Mouse (Mus musculus) embryonic facial prominence, embryonic 12.5 days (tissue): ENCODE data around the gene Srgap3. TPM values are rescaled to one million over a fixed set of nuclear protein-coding genes. Genes with fewer than 3 reads are reported as not detected.
A peak's percentile ranks its signal among the peaks of the same experiment; 100 is the strongest.

Experiments used
- ATAC-seq: fragments of 200-750 bp; cut with Nextera tagmentation; 2 replicates; pipeline ENCODE4 v1.8.0; 2017; ENCODE audit not compliant: insufficient number of reproducible peaks, insufficient read depth, low FRiP score, low TSS enrichment
- H3K27ac ChIP-seq: fragments of 300-500 bp; sonication (generic); 2 replicates; pipeline ENCODE4 v1.5.1; 2016; ENCODE audit warnings: mild to moderate bottlenecking
- H3K27me3 ChIP-seq: fragments of 300-500 bp; sonication (generic); 2 replicates; pipeline ENCODE4 v1.6.1; 2016; ENCODE audit warnings: mild to moderate bottlenecking, moderate library complexity
- H3K36me3 ChIP-seq: fragments of 300-500 bp; sonication (generic); 2 replicates; pipeline ENCODE4 v1.6.1; 2016; ENCODE audit warnings: mild to moderate bottlenecking
- H3K4me1 ChIP-seq: fragments of 300-500 bp; sonication (generic); 2 replicates; pipeline ENCODE4 v1.6.1; 2016
- H3K4me2 ChIP-seq: fragments of 300-500 bp; sonication (generic); replicated peaks from 2 replicates; pipeline ENCODE4 v1.6.1; 2016; ENCODE audit warnings: mild to moderate bottlenecking, moderate library complexity
- H3K4me3 ChIP-seq: fragments of 300-500 bp; sonication (generic); 2 replicates; pipeline ENCODE4 v1.5.1; 2016; ENCODE audit warnings: mild to moderate bottlenecking
- H3K9ac ChIP-seq: fragments of 300-500 bp; sonication (generic); 2 replicates; pipeline ENCODE4 v1.6.1; 2016; ENCODE audit warnings: mild to moderate bottlenecking, moderate library complexity
- H3K9me3 ChIP-seq: fragments of 300-500 bp; sonication (generic); 2 replicates; pipeline ENCODE4 v1.6.1; 2016; ENCODE audit warnings: mild to moderate bottlenecking, moderate library complexity
- WGBS: fragments of 180-500 bp; shearing (Covaris S2); methylation state at CpG from one replicate; pipeline ENCODE4 v1.1.7; 2016; 5-methylcytosine and 5-hydroxymethylcytosine counted together
- polyA plus RNA-seq: library from polyadenylated mRNA; unstranded; fragments of >200 nt; fragmentation: Nextera tagmentation; extraction: Ambion mirVana; gene quantifications from 2 replicates; pipeline ENCODE4 v1.2.1, GENCODE M21; 2016

The Srgap3 gene
- polyA plus RNA-seq, 1 experiment from 2014 or later: 8.9 TPM

DNA sequence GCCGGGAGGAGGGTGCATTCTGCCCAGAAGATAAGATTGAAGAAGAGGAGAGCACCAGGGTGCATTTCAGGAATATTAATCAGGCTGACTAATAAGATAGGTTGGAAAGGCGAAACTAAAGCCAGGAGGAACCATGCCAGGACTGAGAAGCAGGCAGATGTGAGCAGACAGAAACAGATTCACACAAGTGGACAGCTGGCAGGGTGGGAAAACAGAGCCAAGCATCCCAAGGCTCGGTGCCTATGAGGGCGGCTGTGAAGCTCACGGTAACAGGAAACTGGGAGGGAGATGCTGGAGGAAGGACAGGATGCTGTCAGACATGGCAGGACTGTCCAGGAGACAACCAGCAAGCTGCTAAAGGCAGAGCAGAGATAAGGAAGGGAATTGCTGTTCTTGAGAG, 96.3 kb downstream of the Srgap3 start:
- Histone ChIP-seq H3K27me3 (no peaks in the 10 kb centered on the region), H3K9me3 (no peaks in the 10 kb centered on the region), H3K4me2 (no peak overlapping the region), H3K4me1 (0 out of 2 replicates have a peak, but pooled peaks cover 3% of the 10 kb centered on the region), H3K4me3 (no peak overlapping the region), H3K27ac (no peak overlapping the region), H3K9ac (no peak overlapping the region), H3K36me3 (no peaks in the 10 kb centered on the region)
- WGBS: 70% methylated on average over 5 of the region's 5 CpGs
- no peak for ATAC-seq

DNA sequence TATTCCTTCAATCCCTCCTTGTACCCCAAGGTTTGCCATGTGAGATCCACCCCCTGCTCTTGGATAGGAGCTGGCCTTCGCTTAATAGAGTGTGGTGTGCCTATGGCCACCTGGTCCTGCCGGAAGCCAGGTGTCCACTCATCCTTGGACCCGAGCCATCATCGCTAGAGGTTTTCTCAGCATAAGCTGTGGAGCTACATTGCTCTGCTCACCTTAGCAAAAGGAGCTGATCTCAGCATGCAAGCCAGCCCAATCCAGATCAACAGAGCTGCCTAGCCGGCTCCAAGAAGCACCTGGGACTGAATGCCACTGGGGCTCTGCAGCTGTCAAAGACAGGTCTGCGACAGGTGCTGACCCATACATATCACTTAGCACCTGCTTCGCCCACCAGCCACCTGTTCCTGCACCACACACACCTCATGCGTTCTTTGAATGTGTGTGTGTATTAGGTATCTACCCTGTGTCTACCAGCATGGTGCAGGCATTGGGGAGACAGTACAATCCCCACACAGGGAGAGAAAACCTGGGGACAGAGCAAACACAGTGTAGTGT, 98.4 kb downstream of the Srgap3 start:
- no peaks in the 10 kb centered on the region for H3K36me3 ChIP-seq
- no peaks in the 10 kb centered on the region for H3K27me3 ChIP-seq
- 0 out of 2 replicates have a peak, but pooled peaks cover 3% of the 10 kb centered on the region for H3K4me1 ChIP-seq
- no peak overlapping the region for H3K4me2 ChIP-seq
- H3K9me3 ChIP-seq: no peaks in the 10 kb centered on the region
- ATAC-seq: no peak
- H3K27ac ChIP-seq: no peak overlapping the region
- 90% methylated on average over 8 of the region's 8 CpGs for WGBS
- no peak overlapping the region for H3K9ac ChIP-seq
- no peak overlapping the region for H3K4me3 ChIP-seq

DNA sequence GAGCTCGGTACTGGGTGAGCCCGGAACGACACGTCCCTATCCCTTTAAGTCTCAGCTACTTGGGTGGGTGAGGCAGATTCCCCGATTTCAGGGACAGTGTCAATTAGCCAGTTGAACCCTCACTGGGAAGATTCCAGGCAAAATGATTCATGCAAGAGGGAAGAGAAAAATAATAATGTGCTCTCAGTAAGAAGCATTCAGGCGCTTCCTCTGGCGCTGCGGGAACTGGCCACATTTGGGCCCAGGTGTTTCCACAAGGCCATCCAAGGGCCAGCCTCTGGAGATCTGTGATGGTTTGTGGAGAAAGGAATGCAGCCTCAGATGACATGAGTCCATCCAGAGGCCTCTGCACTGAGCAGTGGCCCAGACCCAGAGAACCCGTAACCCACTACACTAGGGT, 100.2 kb downstream of the Srgap3 start:
- no peak overlapping the region for H3K4me2 ChIP-seq
- no peak for ATAC-seq
- no peaks in the 10 kb centered on the region for H3K9me3 ChIP-seq
- H3K9ac ChIP-seq: no peak overlapping the region
- no peaks in the 10 kb centered on the region for H3K4me1 ChIP-seq
- H3K27ac ChIP-seq: no peak overlapping the region
- H3K27me3 ChIP-seq: no peaks in the 10 kb centered on the region
- WGBS: 92% methylated on average over 9 of the region's 9 CpGs
- H3K4me3 ChIP-seq: no peak overlapping the region
- H3K36me3 ChIP-seq: no peaks in the 10 kb centered on the region

DNA sequence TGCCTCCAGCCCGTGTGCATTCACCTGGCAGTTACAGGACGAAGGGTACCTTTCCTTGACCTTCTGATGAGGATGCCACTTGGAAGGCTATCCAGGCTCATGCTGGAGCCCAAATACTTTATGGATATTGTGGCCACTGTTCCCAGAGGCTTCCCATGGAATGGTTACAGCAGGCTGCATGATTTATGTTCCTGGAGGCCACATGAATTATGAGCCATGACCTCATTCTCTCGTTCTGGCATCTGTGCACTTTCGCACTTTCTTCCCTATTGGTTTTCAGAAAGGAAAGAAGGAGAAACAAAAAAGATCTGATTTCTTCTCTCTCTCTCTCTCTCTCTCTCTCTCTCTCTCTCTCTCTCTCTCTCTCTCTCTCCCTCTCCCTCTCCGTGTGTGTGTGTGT, 104.6 kb downstream of the Srgap3 start:
- Histone ChIP-seq H3K27me3 (no peaks in the 10 kb centered on the region), H3K4me1 (no peaks in the 10 kb centered on the region), H3K27ac (0 out of 2 replicates have a peak overlapping the region, but pooled peaks have one; percentile 14), H3K4me2 (no peak overlapping the region), H3K9ac (no peak overlapping the region), H3K36me3 (no peaks in the 10 kb centered on the region), H3K9me3 (no peaks in the 10 kb centered on the region), H3K4me3 (no peak overlapping the region)
- 66% methylated on average over 4 of the region's 5 CpGs for WGBS
- no peak for ATAC-seq

DNA sequence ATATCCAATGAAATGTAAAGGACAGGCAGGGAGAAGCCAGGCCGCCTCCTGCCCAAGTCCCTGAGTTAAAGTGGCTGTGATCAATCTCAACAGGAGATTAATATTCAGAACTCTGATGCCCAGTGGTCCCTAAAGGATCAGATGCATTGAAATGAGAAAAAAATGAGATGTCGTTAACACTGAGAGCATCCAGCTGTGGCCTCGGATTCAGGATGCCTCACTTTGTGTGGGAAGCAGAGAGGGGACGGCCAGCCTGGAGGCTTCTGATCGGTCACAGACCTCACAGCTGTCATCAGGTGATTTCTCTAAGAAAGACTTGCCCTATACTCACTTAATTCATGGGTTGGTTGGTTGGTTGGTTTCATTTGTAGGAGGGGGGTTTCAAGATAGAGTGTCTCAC, 106.7 kb downstream of the Srgap3 start:
- 73% methylated on average over 5 of the region's 5 CpGs for WGBS
- Histone ChIP-seq H3K4me1 (no peaks in the 10 kb centered on the region), H3K9ac (no peak overlapping the region), H3K36me3 (no peaks in the 10 kb centered on the region), H3K27ac (no peak overlapping the region), H3K4me3 (no peak overlapping the region), H3K9me3 (no peaks in the 10 kb centered on the region), H3K4me2 (no peak overlapping the region), H3K27me3 (no peaks in the 10 kb centered on the region)
- ATAC-seq: no peak

DNA sequence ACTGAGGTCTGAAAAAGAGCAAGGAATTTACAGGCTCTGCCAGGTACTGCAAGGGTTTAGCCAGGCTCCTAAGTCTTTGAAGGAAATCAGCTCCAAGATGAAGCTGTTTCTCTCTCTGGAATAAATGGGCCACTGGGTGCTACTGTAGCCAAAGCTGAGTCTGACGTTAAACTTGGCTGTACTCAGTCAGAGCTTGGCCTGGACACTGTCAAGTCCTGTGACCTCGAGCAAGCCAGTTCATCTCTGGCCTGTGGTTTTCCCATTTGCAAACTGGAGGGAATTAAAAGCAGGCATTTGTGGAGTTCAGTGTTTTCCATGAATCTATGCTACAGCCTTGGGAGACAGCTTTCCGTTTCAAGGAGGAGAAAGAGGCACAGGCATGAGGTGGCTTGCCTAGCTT, 107.7 kb downstream of the Srgap3 start:
- ATAC-seq: no peak
- no peak overlapping the region for H3K4me3 ChIP-seq
- H3K36me3 ChIP-seq: no peaks in the 10 kb centered on the region
- 70% methylated on average over 3 of the region's 3 CpGs for WGBS
- no peak overlapping the region for H3K9ac ChIP-seq
- no peak overlapping the region for H3K27ac ChIP-seq
- no peak overlapping the region for H3K4me2 ChIP-seq
- H3K9me3 ChIP-seq: no peaks in the 10 kb centered on the region
- no peaks in the 10 kb centered on the region for H3K4me1 ChIP-seq
- no peaks in the 10 kb centered on the region for H3K27me3 ChIP-seq

DNA sequence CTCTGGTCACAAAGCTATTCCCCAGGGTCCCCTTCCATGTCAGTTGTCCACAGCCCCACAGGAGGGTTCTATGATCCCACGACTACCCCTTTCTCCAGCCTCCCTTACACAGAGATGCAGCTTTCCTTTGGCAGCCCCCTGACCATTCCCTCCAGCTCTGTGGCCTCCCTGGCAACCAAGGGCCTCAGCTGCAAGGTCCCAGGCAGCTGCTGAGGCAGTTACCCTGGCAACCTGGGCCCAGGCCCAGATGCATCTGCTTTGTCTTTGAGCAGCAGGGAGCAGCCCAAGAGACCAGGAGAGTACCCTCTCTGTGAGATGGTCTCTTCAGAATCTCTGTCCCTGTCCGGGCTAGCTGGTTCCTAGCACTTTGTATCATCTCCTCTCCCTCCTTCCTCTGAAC, 108.2 kb downstream of the Srgap3 start:
- no peak for ATAC-seq
- WGBS: 52% methylated on average over 2 of the region's 2 CpGs
- no peak overlapping the region for H3K4me2 ChIP-seq
- no peak overlapping the region for H3K4me3 ChIP-seq
- no peaks in the 10 kb centered on the region for H3K27me3 ChIP-seq
- peaks cover 4% of the 10 kb centered on the region for H3K4me1 ChIP-seq
- no peak overlapping the region for H3K9ac ChIP-seq
- no peaks in the 10 kb centered on the region for H3K9me3 ChIP-seq
- no peak overlapping the region for H3K27ac ChIP-seq
- no peaks in the 10 kb centered on the region for H3K36me3 ChIP-seq

DNA sequence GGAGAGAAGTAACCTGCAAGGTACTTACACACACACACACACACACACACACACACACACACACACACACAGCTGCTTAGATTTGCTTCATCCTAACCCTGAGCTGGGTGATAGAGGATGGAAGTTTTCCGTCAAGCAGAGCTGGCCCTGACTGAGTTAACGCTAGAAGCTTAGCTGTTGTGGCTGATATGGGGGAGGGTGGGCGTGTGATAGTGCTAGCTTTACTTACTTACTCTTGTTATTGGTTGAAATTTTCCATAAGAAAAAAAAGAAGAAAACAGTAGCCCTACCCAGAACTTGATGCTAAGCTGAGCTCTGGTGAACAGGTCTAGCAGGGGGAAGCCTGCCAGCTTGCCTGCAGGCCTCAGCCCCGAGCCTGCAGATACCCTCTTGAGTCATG, 110.4 kb downstream of the Srgap3 start:
- Histone ChIP-seq H3K9me3 (no peaks in the 10 kb centered on the region), H3K4me3 (no peak overlapping the region), H3K27me3 (no peaks in the 10 kb centered on the region), H3K36me3 (no peaks in the 10 kb centered on the region), H3K27ac (no peak overlapping the region), H3K4me1 (peaks cover 7% of the 10 kb centered on the region), H3K4me2 (no peak overlapping the region), H3K9ac (no peak overlapping the region)
- WGBS: 86% methylated on average over 4 of the region's 4 CpGs
- no peak for ATAC-seq

DNA sequence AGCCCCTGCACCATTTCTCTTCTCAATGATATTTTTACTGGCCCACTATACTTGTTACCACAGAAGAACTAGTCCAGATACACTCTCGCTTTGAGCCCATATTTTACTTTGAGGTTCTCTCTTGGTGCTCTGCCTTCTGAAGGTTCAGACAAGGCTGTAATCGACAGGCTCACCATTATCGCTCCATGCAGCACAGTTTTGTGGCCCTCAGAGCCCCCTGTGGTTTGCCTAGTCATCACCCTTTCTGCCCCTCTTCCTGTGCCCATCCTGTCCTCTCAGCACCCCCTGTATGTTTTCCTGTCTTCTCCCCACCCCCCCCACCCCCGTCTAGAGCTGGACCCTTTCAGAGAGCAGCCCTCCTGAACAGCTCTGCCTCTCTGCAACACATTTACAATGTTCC, 111.7 kb downstream of the Srgap3 start:
- no peak for ATAC-seq
- 78% methylated on average over 4 of the region's 4 CpGs for WGBS
- Histone ChIP-seq H3K4me2 (no peak overlapping the region), H3K27me3 (no peaks in the 10 kb centered on the region), H3K4me1 (peaks cover 7% of the 10 kb centered on the region), H3K9ac (no peak overlapping the region), H3K27ac (no peak overlapping the region), H3K36me3 (no peaks in the 10 kb centered on the region), H3K4me3 (no peak overlapping the region), H3K9me3 (no peaks in the 10 kb centered on the region)

DNA sequence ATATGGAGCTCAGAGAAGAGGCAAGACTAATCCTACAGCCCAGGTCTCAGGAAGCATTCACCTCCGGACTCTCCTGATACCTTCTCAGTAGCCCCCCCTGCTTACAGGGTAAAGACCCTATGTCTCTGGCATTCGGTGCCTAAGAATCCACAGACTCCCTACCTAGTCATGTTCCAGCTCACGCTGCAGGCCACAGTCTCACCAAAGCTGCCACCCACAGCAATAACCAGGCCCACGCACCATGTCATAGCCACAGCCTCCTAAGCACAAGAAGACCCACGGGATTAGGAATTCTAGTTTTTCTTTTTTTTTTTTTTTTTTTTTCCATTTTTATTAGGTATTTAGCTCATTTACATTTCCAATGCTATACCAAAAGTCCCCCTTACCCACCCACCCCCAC, 112.6 kb downstream of the Srgap3 start:
- Histone ChIP-seq H3K27ac (0 out of 2 replicates have a peak overlapping the region, but pooled peaks have one; percentile 9), H3K9me3 (no peaks in the 10 kb centered on the region), H3K4me2 (no peak overlapping the region), H3K4me1 (peaks cover 7% of the 10 kb centered on the region), H3K36me3 (no peaks in the 10 kb centered on the region), H3K27me3 (no peaks in the 10 kb centered on the region), H3K4me3 (no peak overlapping the region), H3K9ac (no peak overlapping the region)
- ATAC-seq: no peak
- WGBS: 89% methylated on average over 5 of the region's 5 CpGs

DNA sequence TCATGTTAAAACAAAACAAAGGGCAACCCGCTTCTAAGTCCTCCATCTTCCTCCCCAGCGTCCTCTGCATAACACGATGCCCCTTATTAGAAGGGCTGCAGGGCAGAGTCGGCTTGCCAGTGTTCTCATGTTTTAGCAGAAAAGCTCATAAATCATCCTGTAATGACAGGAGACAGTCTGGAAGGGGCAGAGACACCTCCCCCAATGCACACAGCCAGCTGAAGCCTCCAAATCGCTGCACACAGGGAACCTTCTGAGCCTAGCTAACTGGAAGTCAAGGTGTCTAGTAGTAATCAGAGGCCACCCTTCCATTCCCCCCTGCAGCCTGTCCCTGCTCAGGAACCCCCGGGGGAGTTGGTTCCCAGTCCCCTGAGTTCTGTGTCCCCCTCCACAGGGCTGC, 113.3 kb downstream of the Srgap3 start:
- no peak overlapping the region for H3K9ac ChIP-seq
- no peak for ATAC-seq
- no peak overlapping the region for H3K4me3 ChIP-seq
- no peak overlapping the region for H3K4me2 ChIP-seq
- peak overlapping the region; percentile 9; the same call in 1 of the 2 replicates for H3K27ac ChIP-seq
- no peaks in the 10 kb centered on the region for H3K27me3 ChIP-seq
- H3K4me1 ChIP-seq: peaks cover 7% of the 10 kb centered on the region
- H3K36me3 ChIP-seq: no peaks in the 10 kb centered on the region
- no peaks in the 10 kb centered on the region for H3K9me3 ChIP-seq
- 49% methylated on average over 6 of the region's 6 CpGs for WGBS

DNA sequence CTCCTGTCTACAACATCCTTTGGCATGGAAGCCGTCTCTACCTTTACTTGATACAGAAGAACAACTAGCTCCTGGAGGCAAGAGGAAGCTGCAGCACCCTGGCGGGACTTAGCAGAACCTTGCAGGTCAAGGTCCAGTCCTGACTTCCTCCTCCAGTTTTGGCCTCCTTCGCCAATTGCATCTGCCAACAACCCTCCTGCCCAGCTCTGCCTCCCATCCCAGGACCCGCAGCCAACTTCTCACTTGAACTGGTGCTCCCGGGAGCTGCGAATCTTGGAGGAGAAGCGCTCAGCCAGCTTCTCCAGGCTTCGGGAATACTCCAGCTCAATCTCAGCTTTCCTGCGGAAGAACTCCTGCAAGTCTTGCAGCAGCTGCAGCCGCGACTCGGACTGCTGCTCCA, 117.9 kb downstream of the Srgap3 start:
- Histone ChIP-seq H3K9ac (no peak overlapping the region), H3K9me3 (no peaks in the 10 kb centered on the region), H3K4me1 (peaks cover 6% of the 10 kb centered on the region), H3K27me3 (no peaks in the 10 kb centered on the region), H3K4me2 (no peak overlapping the region), H3K4me3 (no peak overlapping the region), H3K27ac (no peak overlapping the region), H3K36me3 (no peaks in the 10 kb centered on the region)
- ATAC-seq: no peak
- 70% methylated on average over 12 of the region's 12 CpGs for WGBS

DNA sequence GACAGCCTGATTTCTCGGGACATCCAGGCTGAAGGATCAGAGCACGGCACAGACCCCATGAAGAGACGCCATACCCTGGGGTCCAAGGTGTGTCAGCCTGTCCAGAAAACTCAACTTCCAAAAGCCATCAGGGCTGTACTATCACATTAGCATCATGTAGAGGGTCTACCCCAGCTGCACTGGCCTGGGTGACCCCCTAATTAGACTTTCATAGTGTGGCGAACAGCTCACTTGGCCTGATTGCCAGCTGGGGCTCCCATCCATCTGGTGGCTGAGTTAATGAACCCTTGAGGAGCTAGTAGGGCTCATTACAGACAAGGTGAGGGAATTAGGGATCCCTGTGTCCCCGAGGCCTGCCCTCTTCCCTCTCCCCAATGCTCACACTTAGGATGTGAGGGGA, 118.6 kb downstream of the Srgap3 start:
- ATAC-seq: no peak
- WGBS: 82% methylated on average over 5 of the region's 5 CpGs

More for the DNA sequence above, 118.6 kb downstream of the Srgap3 start:
- no peak overlapping the region for H3K4me2 ChIP-seq
- no peak overlapping the region for H3K4me3 ChIP-seq
- no peaks in the 10 kb centered on the region for H3K27me3 ChIP-seq
- no peaks in the 10 kb centered on the region for H3K9me3 ChIP-seq
- no peaks in the 10 kb centered on the region for H3K36me3 ChIP-seq
- no peaks in the 10 kb centered on the region; the same call in 1 of the 2 replicates for H3K4me1 ChIP-seq
- no peak overlapping the region for H3K9ac ChIP-seq
- H3K27ac ChIP-seq: no peak overlapping the region
